Mouse (Mus musculus): ENCODE measurements around the gene Eif4g3. TPM values are rescaled to one million over a fixed set of nuclear protein-coding genes. Genes with fewer than 3 reads are reported as not detected.

Gene Eif4g3
- total and polyA plus RNA-seq, 3 experiments, result 25.5 to 97.9 (median 72.3) TPM

DNA sequence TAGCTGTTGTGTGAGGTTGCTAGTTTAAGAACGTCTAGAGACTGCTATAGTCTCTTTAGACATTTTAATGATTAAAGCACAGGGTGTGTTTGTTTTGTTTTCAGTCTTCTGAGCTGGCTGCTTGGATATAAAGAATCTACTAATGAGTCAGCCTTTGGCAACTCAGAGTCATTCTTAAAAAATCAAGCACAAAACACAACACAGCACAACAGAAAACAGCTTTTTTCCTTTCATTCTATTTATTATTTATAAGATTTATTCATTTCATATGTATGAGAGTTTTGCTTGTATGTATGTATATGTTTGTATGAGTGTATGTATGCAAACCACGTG, 49.4 kb downstream of the Eif4g3 start:
- Histone ChIP-seq H3K4me3 (ENCODE audit: low read depth, low read length) (no peak overlapping the region), H3K27me3 (ENCODE audit: insufficient read depth, low read length) (no peaks in the 10 kb centered on the region), H3K36me3 (replicated peaks) (peaks cover 80% of the 10 kb centered on the region), H3K9me3 (replicated peaks) (peaks cover 10% of the 10 kb centered on the region), H3K4me1 (ENCODE audit: insufficient read depth, low read depth, low read length) (no peaks in the 10 kb centered on the region)
- DNase-seq (ENCODE audit: low spot score), result no peak
- TF ChIP-seq CTCF (IDR thresholded peaks at IDR 0.05; ENCODE audit: low read depth, low read length) (no peak), POLR2AphosphoS5 (IDR thresholded peaks at IDR 0.05; ENCODE audit: insufficient replicate concordance, low read depth, low read length) (no peak), GATA1 (IDR thresholded peaks at IDR 0.05; ENCODE audit: borderline replicate concordance, low read length) (no peak), GATA2 (IDR thresholded peaks at IDR 0.05; ENCODE audit: borderline replicate concordance, low read depth, low read length) (no peak), TAL1 (conservative IDR thresholded peaks at IDR 0.05; ENCODE audit: low read depth, low read length) (no peak)
- ATAC-seq (ENCODE audit: extremely low read depth, insufficient number of reproducible peaks, low FRiP score, poor library complexity, severe bottlenecking), result no peak

DNA sequence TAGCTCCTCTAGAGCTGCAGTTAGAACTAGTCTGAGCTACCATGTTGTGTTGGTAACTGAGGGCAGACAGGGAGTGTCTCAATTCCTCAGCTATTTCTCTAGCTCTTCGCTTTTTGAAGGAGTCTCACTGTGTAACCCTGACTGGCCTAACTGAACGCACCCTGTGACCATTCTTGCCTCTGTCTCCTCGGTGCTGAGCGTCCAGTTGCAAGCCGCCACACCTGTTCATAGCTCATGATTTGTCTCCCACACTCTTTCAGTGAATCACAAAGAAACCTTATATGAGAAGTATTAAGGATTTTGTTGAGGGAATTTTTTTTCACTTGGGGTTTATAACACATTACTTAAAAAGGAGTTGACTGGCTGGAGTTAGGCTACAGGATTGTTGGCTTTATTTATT, 49.8 kb downstream of the Eif4g3 start:
- no peaks in the 10 kb centered on the region for H3K27me3 ChIP-seq (ENCODE audit: insufficient read depth, low read length)
- H3K36me3 ChIP-seq (replicated peaks), result peaks cover 81% of the 10 kb centered on the region
- no peak for ATAC-seq (ENCODE audit: extremely low read depth, insufficient number of reproducible peaks, low FRiP score, poor library complexity, severe bottlenecking)
- peaks cover 10% of the 10 kb centered on the region for H3K9me3 ChIP-seq (replicated peaks)
- H3K4me1 ChIP-seq (ENCODE audit: insufficient read depth, low read depth, low read length), result no peaks in the 10 kb centered on the region; the same call in 1 of the 2 replicates
- no peak for TF ChIP-seq POLR2AphosphoS5 (IDR thresholded peaks at IDR 0.05; ENCODE audit: insufficient replicate concordance, low read depth, low read length)
- no peak for TF ChIP-seq GATA2 (IDR thresholded peaks at IDR 0.05; ENCODE audit: borderline replicate concordance, low read depth, low read length)
- TF ChIP-seq GATA1 (IDR thresholded peaks at IDR 0.05; ENCODE audit: borderline replicate concordance, low read length), result no peak
- TF ChIP-seq TAL1 (conservative IDR thresholded peaks at IDR 0.05; ENCODE audit: low read depth, low read length), result no peak
- no peak for TF ChIP-seq CTCF (IDR thresholded peaks at IDR 0.05; ENCODE audit: low read depth, low read length)
- no peak overlapping the region for H3K4me3 ChIP-seq (ENCODE audit: low read depth, low read length)
- no peak for DNase-seq (ENCODE audit: low spot score)

DNA sequence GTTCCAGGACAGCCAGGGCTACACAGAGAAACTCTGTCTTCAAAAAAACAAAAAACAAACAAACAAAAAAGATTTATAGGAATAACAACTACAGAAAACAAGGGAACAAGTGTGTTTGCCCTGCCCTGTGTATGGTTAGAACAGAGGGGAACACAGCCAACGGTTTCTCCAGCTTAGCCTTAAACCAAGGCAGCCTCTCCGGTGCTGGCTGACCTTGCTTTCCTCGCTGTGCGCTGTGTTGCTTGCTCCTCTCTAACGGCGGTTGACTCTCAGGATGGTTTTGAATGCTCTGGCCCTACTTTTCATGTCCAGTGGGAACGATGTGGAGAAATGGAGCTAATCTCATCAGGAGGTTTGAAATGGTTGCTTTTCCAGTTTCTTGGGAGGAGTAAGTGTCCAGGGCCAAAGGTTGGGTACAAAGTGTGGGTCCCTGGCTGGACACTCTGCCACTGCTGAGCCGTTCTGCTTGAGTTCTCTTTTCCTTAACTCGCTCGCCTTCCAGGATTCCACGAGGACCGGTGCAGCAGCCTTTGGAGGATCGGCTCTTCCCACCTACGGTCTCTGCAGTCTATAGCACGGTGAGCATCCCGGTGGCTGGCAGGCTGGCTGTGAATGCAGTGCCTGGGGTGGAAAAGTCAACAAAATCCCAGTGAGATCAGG, 52.1 kb downstream of the Eif4g3 start:
- ATAC-seq (ENCODE audit: extremely low read depth, insufficient number of reproducible peaks, low FRiP score, poor library complexity, severe bottlenecking), result no peak
- Histone ChIP-seq H3K27me3 (ENCODE audit: insufficient read depth, low read length) (no peaks in the 10 kb centered on the region), H3K36me3 (replicated peaks) (peaks cover 80% of the 10 kb centered on the region)

DNA sequence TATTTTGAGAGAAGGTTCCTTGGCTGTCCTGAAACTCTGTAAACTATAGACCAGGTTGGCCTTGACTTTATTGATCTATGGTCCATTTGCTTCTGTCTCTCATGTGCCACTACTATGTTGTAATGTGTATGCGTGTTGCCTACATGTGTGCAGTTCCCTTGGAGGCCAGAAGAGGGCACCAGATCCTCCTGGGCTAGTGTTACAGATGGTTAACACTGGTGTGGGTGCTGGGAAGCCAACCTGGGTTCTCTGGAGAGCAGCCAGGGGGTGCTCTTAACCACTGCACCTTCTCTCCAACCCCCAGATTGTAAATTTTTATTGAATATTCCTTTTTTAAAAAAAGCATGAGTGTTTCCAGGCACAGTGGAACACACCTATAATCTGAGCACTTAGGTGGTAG, 53.0 kb downstream of the Eif4g3 start:
- TF ChIP-seq POLR2AphosphoS5 (IDR thresholded peaks at IDR 0.05; ENCODE audit: insufficient replicate concordance, low read depth, low read length) (no peak), CTCF (IDR thresholded peaks at IDR 0.05; ENCODE audit: low read depth, low read length) (peak; percentile 57), GATA2 (IDR thresholded peaks at IDR 0.05; ENCODE audit: borderline replicate concordance, low read depth, low read length) (no peak)
- DNase-seq (ENCODE audit: low spot score), result no peak
- H3K36me3 ChIP-seq (replicated peaks), result peaks cover 78% of the 10 kb centered on the region

More for the DNA sequence above, 52.1 kb downstream of the Eif4g3 start:
- no peaks in the 10 kb centered on the region; the same call in 1 of the 2 replicates for H3K4me1 ChIP-seq (ENCODE audit: insufficient read depth, low read depth, low read length)
- H3K9me3 ChIP-seq (replicated peaks), result peaks cover 10% of the 10 kb centered on the region
- no peak overlapping the region for H3K4me3 ChIP-seq (ENCODE audit: low read depth, low read length)
- DNase-seq (ENCODE audit: low spot score), result no peak
- TF ChIP-seq POLR2AphosphoS5 (IDR thresholded peaks at IDR 0.05; ENCODE audit: insufficient replicate concordance, low read depth, low read length), result no peak

DNA sequence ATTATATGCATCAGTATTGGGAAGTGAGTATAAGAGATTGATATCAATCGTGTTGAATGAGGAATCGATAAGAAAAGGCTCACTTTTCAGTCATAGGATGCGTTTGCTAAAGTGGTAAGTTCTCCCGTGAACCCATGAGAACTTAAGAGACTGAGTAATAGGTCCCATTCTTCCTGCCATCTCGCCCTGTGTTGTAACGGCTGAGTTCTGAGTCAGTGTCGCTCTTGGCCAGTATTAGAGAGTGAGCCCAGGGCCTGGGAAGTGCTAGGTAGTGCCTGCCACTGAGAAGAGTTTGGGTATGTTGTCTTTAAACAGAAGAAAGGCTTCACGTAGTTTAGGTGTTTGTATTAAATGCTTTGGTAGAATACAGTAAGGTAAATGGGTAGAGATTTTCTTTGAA, 53.5 kb downstream of the Eif4g3 start:
- Histone ChIP-seq H3K4me3 (ENCODE audit: low read depth, low read length) (no peak overlapping the region), H3K27me3 (ENCODE audit: insufficient read depth, low read length) (no peaks in the 10 kb centered on the region), H3K9me3 (replicated peaks) (peaks cover 10% of the 10 kb centered on the region), H3K4me1 (ENCODE audit: insufficient read depth, low read depth, low read length) (no peaks in the 10 kb centered on the region; the same call in 1 of the 2 replicates), H3K36me3 (replicated peaks) (peaks cover 78% of the 10 kb centered on the region)
- ATAC-seq (ENCODE audit: extremely low read depth, insufficient number of reproducible peaks, low FRiP score, poor library complexity, severe bottlenecking), result no peak
- no peak for DNase-seq (ENCODE audit: low spot score)
- TF ChIP-seq CTCF (IDR thresholded peaks at IDR 0.05; ENCODE audit: low read depth, low read length) (no peak), GATA1 (IDR thresholded peaks at IDR 0.05; ENCODE audit: borderline replicate concordance, low read length) (no peak)

More for the DNA sequence above, 53.0 kb downstream of the Eif4g3 start:
- Histone ChIP-seq H3K4me1 (ENCODE audit: insufficient read depth, low read depth, low read length) (no peaks in the 10 kb centered on the region; the same call in 1 of the 2 replicates), H3K4me3 (ENCODE audit: low read depth, low read length) (no peak overlapping the region), H3K9me3 (replicated peaks) (peaks cover 10% of the 10 kb centered on the region), H3K27me3 (ENCODE audit: insufficient read depth, low read length) (no peaks in the 10 kb centered on the region)
- ATAC-seq (ENCODE audit: extremely low read depth, insufficient number of reproducible peaks, low FRiP score, poor library complexity, severe bottlenecking), result no peak

DNA sequence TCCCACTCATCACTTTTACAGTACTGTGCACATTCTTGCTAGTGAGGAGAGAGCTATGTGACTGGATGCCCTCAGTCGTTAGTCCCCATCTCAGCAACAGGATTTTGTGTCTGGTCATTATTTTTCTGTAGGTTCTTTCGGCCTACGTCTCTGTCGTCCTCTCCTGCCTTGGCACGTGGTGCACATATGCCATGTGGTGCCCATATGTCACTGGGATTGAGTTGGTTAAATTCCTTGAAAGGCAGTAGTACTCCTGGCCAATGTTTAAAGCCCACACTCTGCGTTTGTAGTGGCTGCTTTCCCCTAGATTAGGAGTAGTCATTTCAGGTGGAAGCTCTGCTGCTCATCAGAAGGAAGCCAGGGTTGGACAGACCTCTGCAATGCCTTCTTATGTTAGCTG, 56.7 kb downstream of the Eif4g3 start:
- TF ChIP-seq GATA2 (IDR thresholded peaks at IDR 0.05; ENCODE audit: borderline replicate concordance, low read depth, low read length) (no peak), POLR2AphosphoS5 (IDR thresholded peaks at IDR 0.05; ENCODE audit: insufficient replicate concordance, low read depth, low read length) (no peak), CTCF (IDR thresholded peaks at IDR 0.05; ENCODE audit: low read depth, low read length) (no peak)
- Histone ChIP-seq H3K4me3 (ENCODE audit: low read depth, low read length) (no peak overlapping the region), H3K27me3 (ENCODE audit: insufficient read depth, low read length) (no peaks in the 10 kb centered on the region), H3K9me3 (replicated peaks) (peaks cover 10% of the 10 kb centered on the region), H3K36me3 (replicated peaks) (peaks cover 86% of the 10 kb centered on the region), H3K4me1 (ENCODE audit: insufficient read depth, low read depth, low read length) (no peaks in the 10 kb centered on the region; the same call in 1 of the 2 replicates)
- ATAC-seq (ENCODE audit: extremely low read depth, insufficient number of reproducible peaks, low FRiP score, poor library complexity, severe bottlenecking), result no peak
- no peak for DNase-seq (ENCODE audit: low spot score)

DNA sequence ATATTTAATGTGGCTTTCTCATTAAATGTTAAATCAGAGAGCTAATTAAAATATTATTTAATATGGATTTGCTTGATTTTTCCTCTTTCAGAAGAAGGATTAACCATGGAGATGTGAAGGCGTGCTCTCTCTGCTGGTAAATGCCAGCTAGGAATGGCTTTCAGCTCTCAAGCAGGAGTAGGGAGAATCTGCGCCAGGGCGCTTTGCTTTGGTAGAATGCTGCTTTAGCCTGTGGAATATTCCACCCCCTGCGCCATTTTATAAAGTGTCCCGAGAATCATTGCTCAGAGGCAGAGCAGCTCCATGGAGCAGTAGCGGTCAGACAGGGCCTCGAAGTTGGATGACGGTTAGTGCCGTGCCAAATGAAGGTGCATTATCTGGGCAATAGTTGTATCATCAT, 58.7 kb downstream of the Eif4g3 start:
- no peak overlapping the region for H3K4me3 ChIP-seq (ENCODE audit: low read depth, low read length)
- H3K9me3 ChIP-seq (replicated peaks), result no peaks in the 10 kb centered on the region
- DNase-seq (ENCODE audit: low spot score) (no peak), ATAC-seq (ENCODE audit: extremely low read depth, insufficient number of reproducible peaks, low FRiP score, poor library complexity, severe bottlenecking) (no peak)
- TF ChIP-seq TAL1 (conservative IDR thresholded peaks at IDR 0.05; ENCODE audit: low read depth, low read length) (no peak), POLR2AphosphoS5 (IDR thresholded peaks at IDR 0.05; ENCODE audit: insufficient replicate concordance, low read depth, low read length) (no peak), GATA2 (IDR thresholded peaks at IDR 0.05; ENCODE audit: borderline replicate concordance, low read depth, low read length) (no peak), GATA1 (IDR thresholded peaks at IDR 0.05; ENCODE audit: borderline replicate concordance, low read length) (no peak), CTCF (IDR thresholded peaks at IDR 0.05; ENCODE audit: low read depth, low read length) (no peak)
- H3K4me1 ChIP-seq (ENCODE audit: insufficient read depth, low read depth, low read length), result no peaks in the 10 kb centered on the region; the same call in 1 of the 2 replicates
- H3K36me3 ChIP-seq (replicated peaks), result peaks cover 86% of the 10 kb centered on the region
- no peaks in the 10 kb centered on the region for H3K27me3 ChIP-seq (ENCODE audit: insufficient read depth, low read length)
